Mouse (Mus musculus): ENCODE measurements around the gene Tbcc. TPM values are rescaled to one million over a fixed set of nuclear protein-coding genes. Genes with fewer than 3 reads are reported as not detected.

Tbcc gene
- total and polyA plus RNA-seq, 3 experiments: 15.1 to 27.8 (median 21.6) TPM

- DNase-seq (ENCODE audit: extremely low read depth): no peak
- H3K27me3 ChIP-seq (replicated peaks): no peaks in the 10 kb centered on the region
- H3K4me2 ChIP-seq (ENCODE audit: insufficient read depth, low read depth, poor library complexity, severe bottlenecking): no peak overlapping the region
- H3K36me3 ChIP-seq (replicated peaks in 1 of 2; ENCODE audit: control insufficient read depth in 1 of 2, insufficient read depth in 1 of 2, low read length in 1 of 2): peaks cover 34 to 50% of the 10 kb centered on the region in 2 experiments
- H3K9ac ChIP-seq (ENCODE audit: insufficient read depth, low read depth): no peak overlapping the region
- no peaks in the 10 kb centered on the region for H3K79me2 ChIP-seq (replicated peaks; ENCODE audit: control insufficient read depth, extremely low read depth, insufficient read depth, poor library complexity, severe bottlenecking)
- no peaks in the 10 kb centered on the region for H3K4me1 ChIP-seq (ENCODE audit: control insufficient read depth in 1 of 2, insufficient read depth in 2 of 2)
- no peak overlapping the region for H3K27ac ChIP-seq (ENCODE audit: insufficient read depth, low read depth)
- no peak for TF ChIP-seq EP300 (IDR thresholded peaks at IDR 0.05; ENCODE audit: low read length)
- TF ChIP-seq ZNF384 (IDR thresholded peaks at IDR 0.05; ENCODE audit: low read depth, low read length): no peak
- no peak for TF ChIP-seq TCF12 (IDR thresholded peaks at IDR 0.05; ENCODE audit: low read depth, low read length)
- TF ChIP-seq MXI1 (IDR thresholded peaks at IDR 0.05; ENCODE audit: low read depth, low read length): no peak
- no peak for TF ChIP-seq ETS1 (conservative IDR thresholded peaks at IDR 0.05; ENCODE audit: low read depth, low read length)
- H3K4me3 ChIP-seq (replicated peaks in 1 of 3; ENCODE audit: low read depth in 2 of 3, low read length in 2 of 3, poor library complexity in 1 of 3): no peak overlapping the region
- dilution Hi-C loops (cut with MboI; ENCODE audit: extremely low pct_ligation_motif_present, extremely low pct_unique_long_range_greater_than_20kb, low sequenced_read_pairs): no loop called here
- H3K9me3 ChIP-seq (replicated peaks; ENCODE audit: low read length): no peaks in the 10 kb centered on the region
- in situ Hi-C loops (cut with MboI; ENCODE audit: low pct_ligation_motif_present, low pct_unique_long_range_greater_than_20kb, low sequenced_read_pairs): no loop called here
Observed at GRCm38 (mm10) chr17:46926941-46927340, 36.5 kb downstream of the Tbcc start.

GRCm38 (mm10) chr17:46927781-46928180, 37.3 kb downstream of the Tbcc start:
- peaks cover 43 to 58% of the 10 kb centered on the region in 2 experiments for H3K36me3 ChIP-seq (replicated peaks in 1 of 2; ENCODE audit: control insufficient read depth in 1 of 2, insufficient read depth in 1 of 2, low read length in 1 of 2)
- no peak for DNase-seq (ENCODE audit: extremely low read depth)
- H3K27ac ChIP-seq (ENCODE audit: insufficient read depth, low read depth): no peak overlapping the region
- no peaks in the 10 kb centered on the region for H3K79me2 ChIP-seq (replicated peaks; ENCODE audit: control insufficient read depth, extremely low read depth, insufficient read depth, poor library complexity, severe bottlenecking)
- no peaks in the 10 kb centered on the region for H3K9me3 ChIP-seq (replicated peaks; ENCODE audit: low read length)
- H3K9ac ChIP-seq (ENCODE audit: insufficient read depth, low read depth): no peak overlapping the region
- TF ChIP-seq PAX5 (IDR thresholded peaks at IDR 0.05; ENCODE audit: low read length) (no peak), ZMIZ1 (IDR thresholded peaks at IDR 0.05; ENCODE audit: low read depth, low read length) (no peak), RAD21 (IDR thresholded peaks at IDR 0.05; ENCODE audit: low read depth, low read length) (no peak), IRF4 (IDR thresholded peaks at IDR 0.05; ENCODE audit: low read depth, low read length) (no peak), MXI1 (IDR thresholded peaks at IDR 0.05; ENCODE audit: low read depth, low read length) (no peak)
- H3K27me3 ChIP-seq (replicated peaks): no peaks in the 10 kb centered on the region
- H3K4me1 ChIP-seq (ENCODE audit: control insufficient read depth in 1 of 2, insufficient read depth in 2 of 2): no peaks in the 10 kb centered on the region
- dilution Hi-C loops (cut with MboI; ENCODE audit: extremely low pct_ligation_motif_present, extremely low pct_unique_long_range_greater_than_20kb, low sequenced_read_pairs): no loop called here
- in situ Hi-C loops (cut with MboI; ENCODE audit: low pct_ligation_motif_present, low pct_unique_long_range_greater_than_20kb, low sequenced_read_pairs): no loop called here
- no peak overlapping the region for H3K4me3 ChIP-seq (replicated peaks in 1 of 3; ENCODE audit: low read depth in 2 of 3, low read length in 2 of 3, poor library complexity in 1 of 3)
- no peak overlapping the region for H3K4me2 ChIP-seq (ENCODE audit: insufficient read depth, low read depth, poor library complexity, severe bottlenecking)

- Histone ChIP-seq H3K4me3 (replicated peaks in 1 of 3; ENCODE audit: low read depth in 2 of 3, low read length in 2 of 3, poor library complexity in 1 of 3) (no peak overlapping the region), H3K27ac (ENCODE audit: insufficient read depth, low read depth) (no peak overlapping the region), H3K4me2 (ENCODE audit: insufficient read depth, low read depth, poor library complexity, severe bottlenecking) (no peak overlapping the region), H3K4me1 (ENCODE audit: control insufficient read depth in 1 of 2, insufficient read depth in 2 of 2) (no peaks in the 10 kb centered on the region), H3K9me3 (replicated peaks; ENCODE audit: low read length) (no peaks in the 10 kb centered on the region), H3K36me3 (replicated peaks in 1 of 2; ENCODE audit: control insufficient read depth in 1 of 2, insufficient read depth in 1 of 2, low read length in 1 of 2) (peaks cover 58 to 73% of the 10 kb centered on the region in 2 experiments), H3K79me2 (replicated peaks; ENCODE audit: control insufficient read depth, extremely low read depth, insufficient read depth, poor library complexity, severe bottlenecking) (no peaks in the 10 kb centered on the region), H3K27me3 (replicated peaks) (no peaks in the 10 kb centered on the region), H3K9ac (ENCODE audit: insufficient read depth, low read depth) (no peak overlapping the region)
- no peak for DNase-seq (ENCODE audit: extremely low read depth)
- in situ Hi-C loops (cut with MboI; ENCODE audit: low pct_ligation_motif_present, low pct_unique_long_range_greater_than_20kb, low sequenced_read_pairs) (no loop called here), dilution Hi-C loops (cut with MboI; ENCODE audit: extremely low pct_ligation_motif_present, extremely low pct_unique_long_range_greater_than_20kb, low sequenced_read_pairs) (no loop called here)
- TF ChIP-seq BHLHE40 (IDR thresholded peaks at IDR 0.05; ENCODE audit: low read depth, low read length) (no peak), MAFK (IDR thresholded peaks at IDR 0.05; ENCODE audit: insufficient replicate concordance, low read length) (no peak), JUND (conservative IDR thresholded peaks at IDR 0.05; ENCODE audit: low read depth, low read length) (no peak), MAZ (IDR thresholded peaks at IDR 0.05; ENCODE audit: low read depth, low read length) (no peak), USF1 (IDR thresholded peaks at IDR 0.05; ENCODE audit: low read depth, low read length) (no peak), CHD1 (IDR thresholded peaks at IDR 0.05; ENCODE audit: low read depth, low read length) (no peak), IRF4 (IDR thresholded peaks at IDR 0.05; ENCODE audit: low read depth, low read length) (no peak), SMC3 (IDR thresholded peaks at IDR 0.05; ENCODE audit: low read depth, low read length) (no peak), KAT2A (IDR thresholded peaks at IDR 0.05; ENCODE audit: insufficient replicate concordance, low read length) (no peak), GABPA (IDR thresholded peaks at IDR 0.05; ENCODE audit: insufficient replicate concordance, low read depth, low read length) (no peak), HCFC1 (IDR thresholded peaks at IDR 0.05; ENCODE audit: low read depth, low read length) (no peak), TBP (conservative IDR thresholded peaks at IDR 0.05; ENCODE audit: low read depth, low read length) (no peak), ELF1 (IDR thresholded peaks at IDR 0.05; ENCODE audit: low read depth, low read length) (no peak), ZMIZ1 (IDR thresholded peaks at IDR 0.05; ENCODE audit: low read depth, low read length) (no peak), TCF12 (IDR thresholded peaks at IDR 0.05; ENCODE audit: low read depth, low read length) (no peak), MEF2A (IDR thresholded peaks at IDR 0.05; ENCODE audit: borderline replicate concordance, low read depth, low read length) (no peak), CHD2 (IDR thresholded peaks at IDR 0.05; ENCODE audit: low read length) (no peak), POLR2AphosphoS2 (IDR thresholded peaks at IDR 0.05; ENCODE audit: low read depth, low read length) (no peak)
Observed at GRCm38 (mm10) chr17:46929277-46929676, 38.8 kb downstream of the Tbcc start.
